Comparison of ENCODE assay signal across 11 mouse cellular contexts in the genomic region with DNA sequence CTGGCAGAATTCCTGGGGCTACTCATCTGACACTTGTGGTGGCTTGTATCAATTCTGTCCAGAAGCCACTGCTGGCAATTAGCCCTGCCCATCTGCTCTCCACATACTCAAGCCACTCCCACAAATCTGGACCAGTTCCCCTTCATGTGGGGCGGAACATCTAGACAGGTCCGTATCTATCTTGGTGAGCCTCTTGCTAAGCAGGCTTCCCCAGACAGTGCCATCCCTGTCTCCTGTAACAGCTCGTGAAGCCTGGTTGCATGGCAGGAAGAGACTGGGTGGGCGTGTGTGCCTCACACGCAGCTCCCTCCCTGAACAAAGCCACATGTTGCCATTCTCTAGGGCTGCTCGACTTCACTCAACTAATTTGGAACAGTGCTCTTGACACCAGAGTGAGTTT.
DNase-seq lines count a peak whose midpoint lies in the region; ATAC-seq and TF ChIP-seq lines count a peak whose summit lies in the region.
"Had no signal": no experiment of that assay in that cellular context is flagged by ENCODE, and none has a peak within 500 bp of the region (broad histone marks: within the 10 kb centered on the region; RNA-seq: fewer than 3 reads in every experiment).

No protein-coding gene starts in this region.

- H3K9me3 ChIP-seq in stomach, embryonic 16.5 days (replicated peaks; ENCODE audit: control insufficient read depth, low read length): no peaks in the 10 kb centered on the region
- H3K9me3 ChIP-seq in stomach, postnatal 0 days (ENCODE audit: control insufficient read depth, low read length): no peaks in the 10 kb centered on the region
- H3K9me3 ChIP-seq in embryonic facial prominence, embryonic 15.5 days (replicated peaks): no peaks in the 10 kb centered on the region
- no peaks in the 10 kb centered on the region for H3K9me3 ChIP-seq in midbrain, embryonic 10.5 days (replicated peaks)

- no peak overlapping the region for H3K4me2 ChIP-seq in stomach, embryonic 16.5 days (ENCODE audit: low read depth, low read length)
- no peak overlapping the region for H3K4me2 ChIP-seq in stomach, postnatal 0 days (replicated peaks; ENCODE audit: low read depth)
- 0 out of 2 replicates have a peak overlapping the region, but pooled peaks have one; percentile 15 for H3K4me2 ChIP-seq in embryonic facial prominence, embryonic 15.5 days (replicated peaks)

- no peak for DNase-seq in stomach, postnatal 0 days (ENCODE audit: low spot score)
- DNase-seq in layer of hippocampus, postnatal 36 days: peak; percentile 70 to 79
- DNase-seq in adrenal gland, adult 8-10 months: no peak
- DNase-seq in gastrocnemius, postnatal 14 days: no peak
- no peak for DNase-seq in ovary, postnatal 14 days (ENCODE audit: low spot score)
- DNase-seq in midbrain, embryonic 10.5 days (ENCODE audit: low spot score): no peak
- DNase-seq: gastrocnemius, postnatal 25 days had no signal

- no peak overlapping the region for H3K27ac ChIP-seq in stomach, embryonic 16.5 days (ENCODE audit: low read length)
- H3K27ac ChIP-seq in stomach, postnatal 0 days (replicated peaks): no peak overlapping the region
- H3K27ac ChIP-seq in embryonic facial prominence, embryonic 15.5 days (replicated peaks): peak overlapping the region; percentile 11; the same call in 1 of the 2 replicates
- H3K27ac ChIP-seq in midbrain, embryonic 10.5 days (replicated peaks): no peak overlapping the region

- no peak for TF ChIP-seq CTCF in stomach, postnatal 0 days (IDR thresholded peaks at IDR 0.05; ENCODE audit: low read depth)

- H3K4me1 ChIP-seq in stomach, embryonic 16.5 days (ENCODE audit: control insufficient read depth, insufficient read depth, low read length): no peaks in the 10 kb centered on the region
- H3K4me1 ChIP-seq in stomach, postnatal 0 days (replicated peaks; ENCODE audit: control insufficient read depth, insufficient read depth): no peaks in the 10 kb centered on the region
- peaks cover 28% of the 10 kb centered on the region for H3K4me1 ChIP-seq in embryonic facial prominence, embryonic 15.5 days
- H3K4me1 ChIP-seq in midbrain, embryonic 10.5 days: peaks cover 24% of the 10 kb centered on the region

- peak; percentile 21; the same call in 1 of the 2 replicates for ATAC-seq in stomach, embryonic 16.5 days (ENCODE audit: insufficient read depth, low FRiP score)
- no peak for ATAC-seq in stomach, postnatal 0 days (ENCODE audit: low FRiP score, low TSS enrichment)
- peak; percentile 82 for ATAC-seq in embryonic facial prominence, embryonic 15.5 days (ENCODE audit: insufficient number of reproducible peaks, low FRiP score, low TSS enrichment, low read depth)
- ATAC-seq: intestine, embryonic 16.5 days had no signal

- H3K36me3 ChIP-seq in stomach, embryonic 16.5 days (ENCODE audit: control insufficient read depth, insufficient read depth, low read length): no peaks in the 10 kb centered on the region
- H3K36me3 ChIP-seq in stomach, postnatal 0 days (ENCODE audit: control insufficient read depth, insufficient read depth, low read length): no peaks in the 10 kb centered on the region
- H3K36me3 ChIP-seq in embryonic facial prominence, embryonic 15.5 days: no peaks in the 10 kb centered on the region
- no peaks in the 10 kb centered on the region for H3K36me3 ChIP-seq in midbrain, embryonic 10.5 days

- no peak for TF ChIP-seq EP300 in stomach, postnatal 0 days (optimal IDR thresholded peaks at IDR 0.05)

- WGBS in stomach, embryonic 16.5 days: 70% methylated on average over 6 of the region's 6 CpGs
- WGBS in stomach, postnatal 0 days: 73% methylated on average over 6 of the region's 6 CpGs
- 19% methylated on average over 6 of the region's 6 CpGs for WGBS in embryonic facial prominence, embryonic 15.5 days
- 79% methylated on average over 6 of the region's 6 CpGs for WGBS in midbrain, embryonic 10.5 days

- no peak overlapping the region for H3K9ac ChIP-seq in stomach, embryonic 16.5 days (ENCODE audit: low read length)
- H3K9ac ChIP-seq in stomach, postnatal 0 days (ENCODE audit: low read length): no peak overlapping the region
- no peak overlapping the region for H3K9ac ChIP-seq in embryonic facial prominence, embryonic 15.5 days

- no peaks in the 10 kb centered on the region for H3K27me3 ChIP-seq in stomach, embryonic 16.5 days (ENCODE audit: control insufficient read depth, insufficient read depth, low read length)
- no peaks in the 10 kb centered on the region for H3K27me3 ChIP-seq in stomach, postnatal 0 days (ENCODE audit: control insufficient read depth, insufficient read depth, low read length)
- H3K27me3 ChIP-seq in embryonic facial prominence, embryonic 15.5 days: no peaks in the 10 kb centered on the region; the same call in 1 of the 2 replicates
- no peaks in the 10 kb centered on the region for H3K27me3 ChIP-seq in midbrain, embryonic 10.5 days (ENCODE audit: low read depth, poor library complexity, severe bottlenecking)

- intact Hi-C loops in gastrocnemius, postnatal 14 days (cut with DNase I; ENCODE audit: low total_unique reads): no loop called here

- H3K4me3 ChIP-seq in stomach, embryonic 16.5 days (replicated peaks; ENCODE audit: low read length): no peak overlapping the region
- no peak overlapping the region for H3K4me3 ChIP-seq in stomach, postnatal 0 days (ENCODE audit: low read depth, low read length)
- H3K4me3 ChIP-seq in embryonic facial prominence, embryonic 15.5 days (replicated peaks): no peak overlapping the region
- H3K4me3 ChIP-seq in midbrain, embryonic 10.5 days: no peak overlapping the region
- H3K4me3 ChIP-seq: megakaryocyte, embryonic 14.5 days had no signal

Comparison
In these comparisons a context has a peak if more than half of its experiments do, and no peak if none do; other contexts are left out.
1. DNase-seq: peak in layer of hippocampus, postnatal 36 days (2 of 2); none in stomach, postnatal 0 days (single experiment), adrenal gland, adult 8-10 months (single experiment), gastrocnemius, postnatal 14 days (single experiment), ovary, postnatal 14 days (single experiment) and midbrain, embryonic 10.5 days (single experiment).